Mouse (Mus musculus) liver, embryonic 15.5 days (tissue): ENCODE measurements around the gene Borcs5. TPM values are rescaled to one million over a fixed set of nuclear protein-coding genes. Genes with fewer than 3 reads are reported as not detected.

Source experiments
- ATAC-seq: fragments of 200-750 bp; cut with Nextera tagmentation; 2 replicates; pipeline ENCODE4 v1.8.0; 2017; ENCODE audit warnings: moderate number of reproducible peaks, mild to moderate bottlenecking, moderate library complexity; ENCODE audit not compliant: insufficient read depth
- H3K27ac ChIP-seq: fragments of 300-500 bp; sonication (generic); replicated peaks from 2 replicates; pipeline ENCODE4 v1.5.1; 2015; ENCODE audit warnings: mild to moderate bottlenecking, inconsistent platforms
- H3K27me3 ChIP-seq: fragments of 300-500 bp; sonication (generic); 2 replicates; pipeline ENCODE4 v1.6.1; 2015; ENCODE audit warnings: mild to moderate bottlenecking, inconsistent platforms
- H3K36me3 ChIP-seq: fragments of 300-500 bp; sonication (generic); replicated peaks from 2 replicates; pipeline ENCODE4 v1.6.1; 2015; ENCODE audit warnings: moderate library complexity, mild to moderate bottlenecking, inconsistent platforms
- H3K4me1 ChIP-seq: fragments of 300-500 bp; sonication (generic); replicated peaks from 2 replicates; pipeline ENCODE4 v1.6.1; 2015; ENCODE audit warnings: inconsistent platforms
- H3K4me2 ChIP-seq: fragments of 300-500 bp; sonication (generic); 2 replicates; pipeline ENCODE4 v1.6.1; 2015; ENCODE audit warnings: moderate library complexity, mild to moderate bottlenecking, inconsistent platforms
- H3K4me3 ChIP-seq: fragments of 300-500 bp; sonication (generic); replicated peaks from 2 replicates; pipeline ENCODE4 v1.5.1; 2015; ENCODE audit warnings: mild to moderate bottlenecking, inconsistent platforms
- H3K9ac ChIP-seq: fragments of 300-500 bp; sonication (generic); 2 replicates; pipeline ENCODE4 v1.6.1; 2015; ENCODE audit warnings: moderate library complexity, mild to moderate bottlenecking, inconsistent platforms
- H3K9me3 ChIP-seq: fragments of 300-500 bp; sonication (generic); replicated peaks from 2 replicates; pipeline ENCODE4 v1.6.1; 2016; ENCODE audit warnings: inconsistent platforms
- WGBS: fragments of 180-500 bp; shearing (Covaris S2); methylation state at CpG from one replicate; pipeline ENCODE4 v1.1.7; 2015; ENCODE audit warnings: mixed read lengths; ENCODE audit not compliant: insufficient replicate concordance; 5-methylcytosine and 5-hydroxymethylcytosine counted together
- polyA plus RNA-seq: library from polyadenylated mRNA; unstranded; fragments of >200 nt; fragmentation: Nextera tagmentation; extraction: Ambion mirVana; gene quantifications from 2 replicates; pipeline ENCODE4 v1.2.1, GENCODE M21; 2015

Gene Borcs5
- polyA plus RNA-seq, 1 experiment from 2014 or later = 8.6 TPM

GRCm38 (mm10) chr6:134700451-134701210 lies 61.3 kb downstream of the Borcs5 start:
- no peaks in the 10 kb centered on the region for H3K27me3 ChIP-seq
- 0 out of 2 replicates have a peak overlapping the region, but pooled peaks have one; percentile 10 for H3K4me2 ChIP-seq
- peaks cover 15% of the 10 kb centered on the region for H3K4me1 ChIP-seq
- H3K27ac ChIP-seq = no peak overlapping the region
- H3K4me3 ChIP-seq = no peak overlapping the region
- no peaks in the 10 kb centered on the region for H3K36me3 ChIP-seq
- 45% methylated on average over 8 of the region's 8 CpGs for WGBS
- ATAC-seq = peak; percentile 57; the same call in 1 of the 2 replicates
- no peaks in the 10 kb centered on the region for H3K9me3 ChIP-seq
- peak overlapping the region; percentile 12; the same call in 1 of the 2 replicates for H3K9ac ChIP-seq

- no peak overlapping the region for H3K4me2 ChIP-seq
- no peak for ATAC-seq
- no peaks in the 10 kb centered on the region for H3K9me3 ChIP-seq
- H3K27ac ChIP-seq = peak overlapping the region; percentile 14; the same call in 1 of the 2 replicates
- WGBS = 67% methylated on average over 6 of the region's 6 CpGs
- no peaks in the 10 kb centered on the region for H3K36me3 ChIP-seq
- H3K9ac ChIP-seq = no peak overlapping the region
- no peak overlapping the region for H3K4me3 ChIP-seq
- peaks cover 15% of the 10 kb centered on the region for H3K4me1 ChIP-seq
- H3K27me3 ChIP-seq = no peaks in the 10 kb centered on the region
These were observed 61.9 kb downstream of the Borcs5 start for GRCm38 (mm10) chr6:134701211-134701602.

GRCm38 (mm10) chr6:134702184-134702583 lies 62.9 kb downstream of the Borcs5 start:
- H3K4me3 ChIP-seq = no peak overlapping the region
- H3K36me3 ChIP-seq = no peaks in the 10 kb centered on the region
- WGBS = 84% methylated on average over 7 of the region's 7 CpGs
- H3K4me1 ChIP-seq = peaks cover 15% of the 10 kb centered on the region
- H3K9me3 ChIP-seq = no peaks in the 10 kb centered on the region
- no peak overlapping the region for H3K4me2 ChIP-seq
- ATAC-seq = no peak
- no peak overlapping the region for H3K27ac ChIP-seq
- no peaks in the 10 kb centered on the region for H3K27me3 ChIP-seq
- no peak overlapping the region for H3K9ac ChIP-seq

- Histone ChIP-seq H3K27ac (peak overlapping the region; percentile 35), H3K9me3 (no peaks in the 10 kb centered on the region), H3K27me3 (no peaks in the 10 kb centered on the region), H3K4me1 (peaks cover 15% of the 10 kb centered on the region), H3K4me2 (no peak overlapping the region), H3K4me3 (no peak overlapping the region), H3K9ac (no peak overlapping the region), H3K36me3 (no peaks in the 10 kb centered on the region)
- ATAC-seq = peak; percentile 79
- WGBS = 61% methylated on average over 4 of the region's 4 CpGs
These were observed 63.9 kb downstream of the Borcs5 start for GRCm38 (mm10) chr6:134703053-134703690.

GRCm38 (mm10) chr6:134706467-134706866 lies 67.2 kb downstream of the Borcs5 start:
- ATAC-seq = no peak
- H3K27me3 ChIP-seq = no peaks in the 10 kb centered on the region
- H3K4me2 ChIP-seq = no peak overlapping the region
- H3K27ac ChIP-seq = no peak overlapping the region
- WGBS = 67% methylated on average over 4 of the region's 4 CpGs
- no peaks in the 10 kb centered on the region for H3K9me3 ChIP-seq
- no peaks in the 10 kb centered on the region for H3K4me1 ChIP-seq
- no peak overlapping the region for H3K9ac ChIP-seq
- H3K36me3 ChIP-seq = 0 out of 2 replicates have a peak, but pooled peaks cover 3% of the 10 kb centered on the region
- no peak overlapping the region for H3K4me3 ChIP-seq

- Histone ChIP-seq H3K9ac (no peak overlapping the region), H3K4me3 (no peak overlapping the region), H3K9me3 (no peaks in the 10 kb centered on the region), H3K4me1 (peaks cover 6% of the 10 kb centered on the region; the same call in 1 of the 2 replicates), H3K36me3 (0 out of 2 replicates have a peak, but pooled peaks cover 9% of the 10 kb centered on the region), H3K27me3 (no peaks in the 10 kb centered on the region), H3K27ac (no peak overlapping the region), H3K4me2 (no peak overlapping the region)
- 88% methylated on average over 15 of the region's 15 CpGs for WGBS
- ATAC-seq = no peak
These were observed 70.7 kb downstream of the Borcs5 start for GRCm38 (mm10) chr6:134710020-134710419.

- no peak for ATAC-seq
- Histone ChIP-seq H3K27me3 (no peaks in the 10 kb centered on the region), H3K4me1 (peaks cover 26% of the 10 kb centered on the region), H3K4me2 (no peak overlapping the region), H3K9me3 (no peaks in the 10 kb centered on the region), H3K9ac (no peak overlapping the region), H3K4me3 (no peak overlapping the region), H3K27ac (no peak overlapping the region), H3K36me3 (peaks cover 26% of the 10 kb centered on the region)
- 16% methylated on average over 3 of the region's 3 CpGs for WGBS
These were observed 74.0 kb downstream of the Borcs5 start for GRCm38 (mm10) chr6:134713321-134713720.

- no peak overlapping the region for H3K4me3 ChIP-seq
- no peaks in the 10 kb centered on the region for H3K9me3 ChIP-seq
- peaks cover 26% of the 10 kb centered on the region for H3K4me1 ChIP-seq
- peaks cover 31% of the 10 kb centered on the region for H3K36me3 ChIP-seq
- ATAC-seq = no peak
- no peak overlapping the region for H3K4me2 ChIP-seq
- no peak overlapping the region for H3K27ac ChIP-seq
- no peak overlapping the region for H3K9ac ChIP-seq
- H3K27me3 ChIP-seq = no peaks in the 10 kb centered on the region
- WGBS = 56% methylated on average over 1 of the region's 1 CpGs
These were observed 74.6 kb downstream of the Borcs5 start for GRCm38 (mm10) chr6:134713897-134714296.

- Histone ChIP-seq H3K4me2 (no peak overlapping the region), H3K9me3 (no peaks in the 10 kb centered on the region), H3K27ac (no peak overlapping the region), H3K9ac (no peak overlapping the region), H3K27me3 (no peaks in the 10 kb centered on the region), H3K4me3 (no peak overlapping the region), H3K36me3 (peaks cover 50% of the 10 kb centered on the region), H3K4me1 (peaks cover 26% of the 10 kb centered on the region)
- peak; percentile 73 for ATAC-seq
- 11% methylated on average over 6 of the region's 6 CpGs for WGBS
These were observed 76.9 kb downstream of the Borcs5 start for GRCm38 (mm10) chr6:134716168-134716587.

GRCm38 (mm10) chr6:134717886-134718667 lies 78.8 kb downstream of the Borcs5 start:
- no peak overlapping the region for H3K4me2 ChIP-seq
- no peak for ATAC-seq
- no peak overlapping the region for H3K4me3 ChIP-seq
- H3K9me3 ChIP-seq = no peaks in the 10 kb centered on the region
- 86% methylated on average over 20 of the region's 20 CpGs for WGBS
- no peaks in the 10 kb centered on the region for H3K27me3 ChIP-seq
- no peak overlapping the region for H3K9ac ChIP-seq
- H3K27ac ChIP-seq = no peak overlapping the region
- H3K4me1 ChIP-seq = peaks cover 24% of the 10 kb centered on the region
- H3K36me3 ChIP-seq = peaks cover 58% of the 10 kb centered on the region

GRCm38 (mm10) chr6:134718668-134719065 lies 79.4 kb downstream of the Borcs5 start:
- no peaks in the 10 kb centered on the region for H3K27me3 ChIP-seq
- H3K9me3 ChIP-seq = no peaks in the 10 kb centered on the region
- peaks cover 61% of the 10 kb centered on the region for H3K36me3 ChIP-seq
- H3K4me1 ChIP-seq = peaks cover 20% of the 10 kb centered on the region
- no peak overlapping the region for H3K27ac ChIP-seq
- ATAC-seq = no peak
- WGBS = 73% methylated on average over 11 of the region's 11 CpGs
- H3K9ac ChIP-seq = no peak overlapping the region
- H3K4me3 ChIP-seq = no peak overlapping the region
- H3K4me2 ChIP-seq = no peak overlapping the region
